Mouse (Mus musculus) left cerebral cortex, adult 2 months (tissue): ENCODE data around the gene Iffo2. TPM values are rescaled to one million over a fixed set of nuclear protein-coding genes. Genes with fewer than 3 reads are reported as not detected.

Experiments used
- DNase-seq, 2 experiments: peaks; one replicate each; pipeline ENCODE4 v3.0.0; 2021 to 2022; ENCODE audit warnings: low spot score in 2 of 2, mixed read lengths in 1 of 2; ENCODE audit errors: extremely low spot score in 1 of 2
- H3K27ac ChIP-seq: fragments of 200-600 bp; 2 replicates; pipeline ENCODE4 v1.8.1; 2022
- H3K4me3 ChIP-seq: fragments of 200-600 bp; 2 replicates; pipeline ENCODE4 v1.8.1; 2022
- CTCF ChIP-seq: fragments of 200-600 bp; IDR thresholded peaks from 2 replicates; pipeline ENCODE4 v1.8.1; 2022; ENCODE audit warnings: antibody characterized with exemption, mild to moderate bottlenecking, moderate library complexity
- intact Hi-C: fragments of 180-260 bp; cut with DNase I; formaldehyde crosslinking; loops from one replicate; pipeline ENCODE4 v1.15.1; 2025
- total RNA-seq, 2 experiments: library from RNA; stranded (reverse); gene quantifications; 2 replicates each; pipeline ENCODE4 v1.2.3; 2021

The Iffo2 gene
- total RNA-seq, 2 experiments from 2014 or later, result 18.8 to 20.0 TPM

- Histone ChIP-seq H3K4me3 (no peak overlapping the region), H3K27ac (peak overlapping the region; percentile 67)
- no peak for DNase-seq
- no peak for TF ChIP-seq CTCF
- intact Hi-C loops, result loop anchor here (1.0 kb wide), 1 partner anchor 27 kb away; no protein-coding TSS in a partner anchor
Measured at GRCm38 (mm10) chr4:139601519-139602356, 71.4 kb downstream of the Iffo2 start.

- TF ChIP-seq CTCF, result peak; percentile 92
- Histone ChIP-seq H3K27ac (peak within 1 kb of the TSS; percentile 67), H3K4me3 (no peak within 1 kb of the TSS)
- intact Hi-C loops, result loop anchor here (1.0 kb wide), 1 partner anchor 28 kb away; no protein-coding TSS in a partner anchor
- peak; percentile 54 to 56 for DNase-seq
Measured at GRCm38 (mm10) chr4:139602357-139603244, 72.3 kb downstream of the Iffo2 start, which contains the start of gene Gm21969. Gene Gm21969, plus strand, starts transcription at chr4:139603186.

- Histone ChIP-seq H3K4me3 (no peak overlapping the region), H3K27ac (no peak overlapping the region)
- TF ChIP-seq CTCF, result no peak
- DNase-seq, result no peak
- intact Hi-C loops, result no loop called here
Measured at GRCm38 (mm10) chr4:139605216-139605615, 74.9 kb downstream of the Iffo2 start.

- TF ChIP-seq CTCF, result no peak
- no peak for DNase-seq
- intact Hi-C loops, result no loop called here
- no peak overlapping the region for H3K4me3 ChIP-seq
- H3K27ac ChIP-seq, result no peak overlapping the region
Measured at GRCm38 (mm10) chr4:139606732-139607131, 76.4 kb downstream of the Iffo2 start.

- H3K27ac ChIP-seq, result no peak overlapping the region
- TF ChIP-seq CTCF, result no peak
- intact Hi-C loops, result no loop called here
- DNase-seq, result no peak
- H3K4me3 ChIP-seq, result no peak overlapping the region
Measured at GRCm38 (mm10) chr4:139608975-139609374, 78.6 kb downstream of the Iffo2 start.

GRCm38 (mm10) chr4:139610954-139611353 is 80.6 kb downstream of the Iffo2 start:
- TF ChIP-seq CTCF, result no peak
- intact Hi-C loops, result loop anchor here (2.0 kb wide), 2 partner anchors 36 to 140 kb away; no protein-coding TSS in a partner anchor
- Histone ChIP-seq H3K4me3 (no peak overlapping the region), H3K27ac (no peak overlapping the region)
- no peak for DNase-seq

GRCm38 (mm10) chr4:139611542-139611953 is 81.2 kb downstream of the Iffo2 start:
- no peak overlapping the region for H3K4me3 ChIP-seq
- no peak overlapping the region for H3K27ac ChIP-seq
- peak; percentile 69 to 79 for DNase-seq
- intact Hi-C loops, result loop anchor here (2.0 kb wide), 2 partner anchors 37 to 141 kb away; no protein-coding TSS in a partner anchor
- TF ChIP-seq CTCF, result no peak; the same call in 1 of the 2 replicates

GRCm38 (mm10) chr4:139614524-139615260 is 84.3 kb downstream of the Iffo2 start:
- no peak for DNase-seq
- Histone ChIP-seq H3K27ac (no peak overlapping the region), H3K4me3 (no peak overlapping the region)
- intact Hi-C loops, result no loop called here
- no peak for TF ChIP-seq CTCF

GRCm38 (mm10) chr4:139616276-139617000 is 86.1 kb downstream of the Iffo2 start:
- Histone ChIP-seq H3K4me3 (no peak overlapping the region; the same call in 1 of the 2 replicates), H3K27ac (no peak overlapping the region)
- DNase-seq, result no peak
- intact Hi-C loops, result no loop called here
- TF ChIP-seq CTCF, result no peak

GRCm38 (mm10) chr4:139617001-139617364 is 86.6 kb downstream of the Iffo2 start:
- no peak for DNase-seq
- no peak for TF ChIP-seq CTCF
- Histone ChIP-seq H3K27ac (no peak overlapping the region), H3K4me3 (no peak overlapping the region)
- intact Hi-C loops, result no loop called here

GRCm38 (mm10) chr4:139619765-139620164 is 89.4 kb downstream of the Iffo2 start:
- no peak overlapping the region for H3K4me3 ChIP-seq
- no peak for TF ChIP-seq CTCF
- intact Hi-C loops, result no loop called here
- no peak for DNase-seq
- H3K27ac ChIP-seq, result no peak overlapping the region
